Mouse (Mus musculus) CH12.LX (cell line): ENCODE measurements at regions not wholly inside any gene's neighbourhood (a gene's known extent, or its start where the extent isn't known, plus 50 kb on each side); places are given as distances from the start of the nearest gene placed in this dataset.

ENCODE experiments used
- DNase-seq: peaks from one replicate; pipeline ENCODE4 v3.0.0-alpha.2; 2013; ENCODE audit errors: extremely low read depth
- H3K27ac ChIP-seq: 2 replicates; pipeline ENCODE4 v1.5.1; 2012; ENCODE audit warnings: low read depth, mild to moderate bottlenecking, control low read depth, moderate library complexity; ENCODE audit not compliant: insufficient read depth
- H3K27me3 ChIP-seq: replicated peaks from 2 replicates; pipeline ENCODE3; 2012; ENCODE audit warnings: inconsistent platforms
- H3K36me3 ChIP-seq, 2 experiments: replicated peaks in 1 of 2; 2 replicates each; pipeline versions ENCODE3 to v1.6.1; 2012; ENCODE audit warnings: inconsistent platforms in 1 of 2, low read length in 1 of 2, mild to moderate bottlenecking in 1 of 2, mixed read lengths in 1 of 2, moderate library complexity in 1 of 2; ENCODE audit not compliant: control insufficient read depth in 1 of 2, insufficient read depth in 1 of 2
- H3K4me1 ChIP-seq, 2 experiments: 2 replicates each; pipeline ENCODE4 v1.6.1; 2012; ENCODE audit warnings: inconsistent platforms in 1 of 2, moderate library complexity in 1 of 2; ENCODE audit not compliant: insufficient read depth in 2 of 2, control insufficient read depth in 1 of 2
- H3K4me2 ChIP-seq: 2 replicates; pipeline ENCODE4 v1.6.1; 2012; ENCODE audit warnings: low read depth, mild to moderate bottlenecking, control low read depth; ENCODE audit not compliant: poor library complexity, insufficient read depth, severe bottlenecking
- H3K4me3 ChIP-seq, 3 experiments: fragments of 150-350 bp in 1 of 3; sonication (generic) in 1 of 3; replicated peaks in 1 of 3; 2 replicates each; pipeline versions ENCODE3 to v1.5.1; 2011 to 2012; ENCODE audit warnings: low read depth in 2 of 3, low read length in 2 of 3, mild to moderate bottlenecking in 2 of 3, moderate library complexity in 2 of 3, control low read depth in 1 of 3, improper control_type of control experiment in 1 of 3, inconsistent platforms in 1 of 3, mixed read lengths in 1 of 3; ENCODE audit not compliant: poor library complexity in 1 of 3
- H3K79me2 ChIP-seq: replicated peaks from 2 replicates; pipeline ENCODE4 v1.6.1; 2012; ENCODE audit warnings: mild to moderate bottlenecking, moderate library complexity; ENCODE audit not compliant: control insufficient read depth, poor library complexity, insufficient read depth, severe bottlenecking; ENCODE audit errors: extremely low read depth
- H3K9ac ChIP-seq: 2 replicates; pipeline ENCODE4 v1.6.1; 2012; ENCODE audit warnings: low read depth, mild to moderate bottlenecking, control low read depth, moderate library complexity; ENCODE audit not compliant: insufficient read depth
- H3K9me3 ChIP-seq: replicated peaks from 2 replicates; pipeline ENCODE3; 2012; ENCODE audit warnings: low read length, inconsistent platforms, mixed read lengths
- CHD2 ChIP-seq: IDR thresholded peaks from 2 replicates; pipeline ENCODE4 v1.6.1; 2011; ENCODE audit warnings: low read length, improper control_type of control experiment
- ELF1 ChIP-seq: IDR thresholded peaks from 2 replicates; pipeline ENCODE4 v1.6.1; 2014; ENCODE audit warnings: low read depth, mild to moderate bottlenecking, inconsistent platforms, low read length, improper control_type of control experiment
- ETS1 ChIP-seq: conservative IDR thresholded peaks from 2 replicates; pipeline ENCODE4 v1.6.1; 2012; ENCODE audit warnings: low read depth, mild to moderate bottlenecking, inconsistent platforms, low read length, improper control_type of control experiment, moderate library complexity
- GABPA ChIP-seq: IDR thresholded peaks from 2 replicates; pipeline ENCODE4 v1.6.1; 2012; ENCODE audit warnings: low read depth, low read length, improper control_type of control experiment, inconsistent platforms; ENCODE audit not compliant: insufficient replicate concordance
- HCFC1 ChIP-seq: IDR thresholded peaks from 2 replicates; pipeline ENCODE4 v1.6.1; 2012; ENCODE audit warnings: low read depth, mild to moderate bottlenecking, inconsistent platforms, low read length, improper control_type of control experiment
- IRF4 ChIP-seq: IDR thresholded peaks from 2 replicates; pipeline ENCODE4 v1.6.1; 2014; ENCODE audit warnings: low read depth, mild to moderate bottlenecking, inconsistent platforms, low read length, improper control_type of control experiment
- JUN ChIP-seq: IDR thresholded peaks from 2 replicates; pipeline ENCODE4 v1.6.1; 2011; ENCODE audit warnings: low read depth, mild to moderate bottlenecking, low read length, improper control_type of control experiment, moderate library complexity; ENCODE audit not compliant: insufficient read depth
- JUND ChIP-seq: conservative IDR thresholded peaks from 2 replicates; pipeline ENCODE4 v1.6.1; 2011; ENCODE audit warnings: low read depth, low read length, improper control_type of control experiment
- KAT2A ChIP-seq: IDR thresholded peaks from 2 replicates; pipeline ENCODE4 v1.6.1; 2012; ENCODE audit warnings: low read length, improper control_type of control experiment, inconsistent platforms; ENCODE audit not compliant: insufficient replicate concordance
- MAFK ChIP-seq: IDR thresholded peaks from 2 replicates; pipeline ENCODE4 v1.6.1; 2011; ENCODE audit warnings: low read length, improper control_type of control experiment; ENCODE audit not compliant: insufficient replicate concordance
- MAX ChIP-seq: IDR thresholded peaks from 2 replicates; pipeline ENCODE4 v1.6.1; 2011; ENCODE audit warnings: low read length, improper control_type of control experiment
- MAZ ChIP-seq: IDR thresholded peaks from 2 replicates; pipeline ENCODE4 v1.6.1; 2012; ENCODE audit warnings: low read depth, mild to moderate bottlenecking, inconsistent platforms, low read length, improper control_type of control experiment, moderate library complexity
- MYC ChIP-seq: IDR thresholded peaks from 2 replicates; pipeline ENCODE4 v1.6.1; 2011; ENCODE audit warnings: low read depth, mild to moderate bottlenecking, improper control_type of control experiment, low read length
- NELFE ChIP-seq: IDR thresholded peaks from 2 replicates; pipeline ENCODE4 v1.6.1; 2011; ENCODE audit warnings: low read depth, low read length, improper control_type of control experiment
- NRF1 ChIP-seq: IDR thresholded peaks from 2 replicates; pipeline ENCODE4 v1.6.1; 2014; ENCODE audit warnings: low read depth, mild to moderate bottlenecking, inconsistent platforms, low read length, improper control_type of control experiment, moderate library complexity
- PAX5 ChIP-seq: IDR thresholded peaks from 2 replicates; pipeline ENCODE4 v1.6.1; 2012; ENCODE audit warnings: low read length, inconsistent platforms, mixed read lengths
- POLR2AphosphoS2 ChIP-seq: IDR thresholded peaks from 2 replicates; pipeline ENCODE4 v1.6.1; 2011; ENCODE audit warnings: low read depth, low read length, improper control_type of control experiment
- TBP ChIP-seq: conservative IDR thresholded peaks from 2 replicates; pipeline ENCODE4 v1.6.1; 2011; ENCODE audit warnings: low read depth, low read length, improper control_type of control experiment
- ZKSCAN1 ChIP-seq: IDR thresholded peaks from 2 replicates; pipeline ENCODE4 v1.6.1; 2012; ENCODE audit warnings: low read depth, inconsistent platforms, low read length, improper control_type of control experiment, borderline replicate concordance
- ZMIZ1 ChIP-seq: IDR thresholded peaks from 2 replicates; pipeline ENCODE4 v1.6.1; 2012; ENCODE audit warnings: low read depth, mild to moderate bottlenecking, inconsistent platforms, low read length, improper control_type of control experiment
- ZNF384 ChIP-seq: IDR thresholded peaks from 2 replicates; pipeline ENCODE4 v1.6.1; 2012; ENCODE audit warnings: low read depth, low read length, improper control_type of control experiment, inconsistent platforms
- dilution Hi-C: fragments of 300-500 bp; cut with MboI; formaldehyde crosslinking; loops from 2 replicates; pipeline ENCODE4 v1.14.3; 2020; ENCODE audit warnings: low sequenced_read_pairs; ENCODE audit not compliant: extremely low pct_unique_long_range_greater_than_20kb, extremely low pct_ligation_motif_present
- in situ Hi-C: fragments of 300-500 bp; cut with MboI; formaldehyde crosslinking; loops from 3 replicates; pipeline ENCODE4 v1.14.3; 2019; ENCODE audit warnings: low sequenced_read_pairs, low pct_ligation_motif_present, low pct_unique_long_range_greater_than_20kb, mixed read lengths

- no peak for DNase-seq
- no peak overlapping the region for H3K27ac ChIP-seq
Observed at GRCm38 (mm10) chr12:28135810-28136592, 416.2 kb downstream of the Dcdc2c start.

GRCm38 (mm10) chr12:28122766-28123165 lies 429.4 kb downstream of the Dcdc2c start:
- H3K79me2 ChIP-seq, result no peaks in the 10 kb centered on the region
- no peak overlapping the region for H3K4me3 ChIP-seq
- no peaks in the 10 kb centered on the region for H3K9me3 ChIP-seq
- H3K27me3 ChIP-seq, result no peaks in the 10 kb centered on the region
- no peak overlapping the region for H3K27ac ChIP-seq
- DNase-seq, result no peak
- H3K36me3 ChIP-seq, result no peaks in the 10 kb centered on the region
- in situ Hi-C loops (no loop called here), dilution Hi-C loops (no loop called here)
- H3K4me1 ChIP-seq, result no peaks in the 10 kb centered on the region
- no peak overlapping the region for H3K9ac ChIP-seq
- no peak overlapping the region for H3K4me2 ChIP-seq
- no peak for TF ChIP-seq KAT2A
- no peak for TF ChIP-seq POLR2AphosphoS2
- no peak for TF ChIP-seq GABPA
- TF ChIP-seq ZNF384, result no peak
- no peak for TF ChIP-seq JUND
- no peak for TF ChIP-seq MYC
- TF ChIP-seq PAX5, result no peak
- no peak for TF ChIP-seq MAX
- TF ChIP-seq IRF4, result no peak
- TF ChIP-seq JUN, result no peak
- no peak for TF ChIP-seq HCFC1

More at GRCm38 (mm10) chr12:28135810-28136592, 416.2 kb downstream of the Dcdc2c start:
- H3K79me2 ChIP-seq, result no peaks in the 10 kb centered on the region
- H3K4me2 ChIP-seq, result no peak overlapping the region
- H3K36me3 ChIP-seq, result no peaks in the 10 kb centered on the region
- H3K27me3 ChIP-seq, result no peaks in the 10 kb centered on the region
- H3K9ac ChIP-seq, result no peak overlapping the region
- no peaks in the 10 kb centered on the region for H3K9me3 ChIP-seq
- TF ChIP-seq ETS1, result no peak
- no peak for TF ChIP-seq CHD2
- no peak for TF ChIP-seq NRF1
- TF ChIP-seq NELFE, result no peak
- no peak for TF ChIP-seq JUN
- no peak for TF ChIP-seq MAZ
- TF ChIP-seq TBP, result no peak
- TF ChIP-seq KAT2A, result no peak
- TF ChIP-seq ZKSCAN1, result no peak
- TF ChIP-seq ELF1, result no peak
- no peak for TF ChIP-seq MAFK
- no peak for TF ChIP-seq ZMIZ1
- no peak for TF ChIP-seq JUND
- no peaks in the 10 kb centered on the region for H3K4me1 ChIP-seq
- H3K4me3 ChIP-seq, result no peak overlapping the region
- in situ Hi-C loops (no loop called here), dilution Hi-C loops (no loop called here)
